Mouse (Mus musculus): Measurements from ENCODE around the gene Mfsd12. TPM values are rescaled to one million over a fixed set of nuclear protein-coding genes. Genes with fewer than 3 reads are reported as not detected.

Gene Mfsd12
- total and polyA plus RNA-seq, 2 experiments from 2014 or later = 10.1 to 23.4 TPM

GRCm38 (mm10) chr10:81349146-81349545 is 8.1 kb upstream of the Mfsd12 start:
- H3K4me2 ChIP-seq (ENCODE audit: low read depth) = no peak overlapping the region
- H3K36me3 ChIP-seq (ENCODE audit: insufficient read depth) = no peaks in the 10 kb centered on the region
- H3K9ac ChIP-seq = no peak overlapping the region
- peaks cover 11% of the 10 kb centered on the region for H3K27me3 ChIP-seq (ENCODE audit: insufficient read depth, low read length)
- DNase-seq (no peak), ATAC-seq (no peak)
- no peak overlapping the region for H3K27ac ChIP-seq (ENCODE audit: low read depth, low read length)
- H3K4me1 ChIP-seq (ENCODE audit: insufficient read depth) = 0 out of 2 replicates have a peak, but pooled peaks cover 3% of the 10 kb centered on the region
- H3K9me3 ChIP-seq (ENCODE audit: low read length) = no peaks in the 10 kb centered on the region
- TF ChIP-seq CTCF (IDR thresholded peaks at IDR 0.05; ENCODE audit: low read depth) = no peak
- no peak overlapping the region for H3K4me3 ChIP-seq (ENCODE audit: low read depth, low read length)
- 9% methylated on average over 12 of the region's 12 CpGs for WGBS

GRCm38 (mm10) chr10:81349961-81350350 is 7.3 kb upstream of the Mfsd12 start:
- Histone ChIP-seq H3K27ac (ENCODE audit: low read depth, low read length) (no peak overlapping the region), H3K27me3 (ENCODE audit: insufficient read depth, low read length) (peaks cover 3% of the 10 kb centered on the region), H3K9me3 (ENCODE audit: low read length) (no peaks in the 10 kb centered on the region), H3K36me3 (ENCODE audit: insufficient read depth) (no peaks in the 10 kb centered on the region), H3K4me3 (ENCODE audit: low read depth, low read length) (peak overlapping the region; percentile 45), H3K9ac (peak overlapping the region; percentile 23), H3K4me2 (ENCODE audit: low read depth) (peak overlapping the region; percentile 79), H3K4me1 (ENCODE audit: insufficient read depth) (0 out of 2 replicates have a peak, but pooled peaks cover 3% of the 10 kb centered on the region)
- WGBS = 6% methylated on average over 25 of the region's 29 CpGs
- TF ChIP-seq CTCF (IDR thresholded peaks at IDR 0.05; ENCODE audit: low read depth) = no peak
- no peak for ATAC-seq
- DNase-seq = no peak

- Histone ChIP-seq H3K4me2 (ENCODE audit: low read depth) (peak within 1 kb of the TSS; percentile 79), H3K9me3 (ENCODE audit: low read length) (no peaks in the 10 kb centered on the region), H3K27me3 (ENCODE audit: insufficient read depth, low read length) (no peaks in the 10 kb centered on the region), H3K4me3 (ENCODE audit: low read depth, low read length) (peak within 1 kb of the TSS; percentile 45), H3K9ac (peak within 1 kb of the TSS; percentile 40), H3K4me1 (ENCODE audit: insufficient read depth) (0 out of 2 replicates have a peak, but pooled peaks cover 3% of the 10 kb centered on the region), H3K27ac (ENCODE audit: low read depth, low read length) (no peak within 1 kb of the TSS), H3K36me3 (ENCODE audit: insufficient read depth) (no peaks in the 10 kb centered on the region)
- ATAC-seq = peak; percentile 98
- peak; percentile 93 for TF ChIP-seq CTCF (IDR thresholded peaks at IDR 0.05; ENCODE audit: low read depth)
- 3% methylated on average over 54 of the region's 54 CpGs for WGBS
- peak; percentile 99 for DNase-seq
Measured at GRCm38 (mm10) chr10:81350351-81351063, 6.8 kb upstream of the Mfsd12 start, which contains the start of gene Hmg20b. Gene Hmg20b (minus strand): TSS chr10:81350480.

GRCm38 (mm10) chr10:81351678-81352291 is 5.5 kb upstream of the Mfsd12 start:
- no peaks in the 10 kb centered on the region for H3K36me3 ChIP-seq (ENCODE audit: insufficient read depth)
- TF ChIP-seq CTCF (IDR thresholded peaks at IDR 0.05; ENCODE audit: low read depth) = no peak
- no peaks in the 10 kb centered on the region for H3K27me3 ChIP-seq (ENCODE audit: insufficient read depth, low read length)
- ATAC-seq (no peak), DNase-seq (no peak)
- no peaks in the 10 kb centered on the region for H3K4me1 ChIP-seq (ENCODE audit: insufficient read depth)
- H3K9me3 ChIP-seq (ENCODE audit: low read length) = no peaks in the 10 kb centered on the region
- H3K9ac ChIP-seq = no peak overlapping the region
- no peak overlapping the region for H3K4me3 ChIP-seq (ENCODE audit: low read depth, low read length)
- WGBS = 30% methylated on average over 9 of the region's 9 CpGs
- H3K27ac ChIP-seq (ENCODE audit: low read depth, low read length) = no peak overlapping the region
- H3K4me2 ChIP-seq (ENCODE audit: low read depth) = no peak overlapping the region

DNA sequence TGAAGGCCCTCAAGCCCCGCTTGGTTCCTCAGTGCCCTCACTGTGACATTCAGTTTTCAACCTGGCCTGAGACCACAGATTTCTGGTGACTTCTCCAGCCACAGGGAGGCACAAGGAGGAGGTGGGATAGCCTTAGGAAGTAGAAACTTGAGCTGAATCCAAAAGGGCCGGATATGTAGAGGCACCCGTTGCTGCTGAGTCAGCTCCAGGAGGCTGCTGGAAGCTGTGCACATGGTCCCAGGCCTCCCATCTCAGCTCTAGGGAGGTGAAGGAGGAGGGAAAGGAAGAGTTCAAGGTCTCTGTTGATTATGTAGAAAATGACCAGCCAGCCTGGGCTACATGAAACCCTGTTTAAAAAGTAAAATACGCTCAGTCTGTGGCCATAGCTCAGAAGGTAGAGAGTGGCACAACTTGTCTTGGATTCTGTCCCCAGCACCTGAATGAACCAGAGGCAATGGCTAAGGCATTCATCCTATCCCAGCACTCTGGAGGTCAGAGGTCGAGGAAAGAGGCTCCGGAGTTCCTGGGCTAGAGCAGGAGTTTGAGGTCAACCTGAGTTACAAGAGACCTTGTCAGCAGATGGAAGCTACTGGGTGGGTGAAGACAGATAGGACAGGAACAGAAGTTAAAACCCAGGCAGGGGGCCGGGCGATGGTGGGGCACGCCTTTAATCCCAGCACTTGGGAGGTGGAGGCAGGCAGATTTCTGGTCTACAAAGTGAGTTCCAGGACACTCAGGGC is 2.4 kb upstream of the Mfsd12 start:
- 68% methylated on average over 9 of the region's 9 CpGs for WGBS
- H3K4me3 ChIP-seq (ENCODE audit: low read depth, low read length) = no peak overlapping the region
- no peak for ATAC-seq
- H3K27ac ChIP-seq (ENCODE audit: low read depth, low read length) = no peak overlapping the region
- no peak overlapping the region for H3K4me2 ChIP-seq (ENCODE audit: low read depth)
- H3K36me3 ChIP-seq (ENCODE audit: insufficient read depth) = no peaks in the 10 kb centered on the region
- TF ChIP-seq CTCF (IDR thresholded peaks at IDR 0.05; ENCODE audit: low read depth) = no peak
- H3K9ac ChIP-seq = no peak overlapping the region
- H3K9me3 ChIP-seq (ENCODE audit: low read length) = no peaks in the 10 kb centered on the region
- H3K4me1 ChIP-seq (ENCODE audit: insufficient read depth) = peaks cover 8% of the 10 kb centered on the region
- no peaks in the 10 kb centered on the region for H3K27me3 ChIP-seq (ENCODE audit: insufficient read depth, low read length)
- DNase-seq = no peak

GRCm38 (mm10) chr10:81355533-81355932 is 1.8 kb upstream of the Mfsd12 start:
- DNase-seq = no peak
- Histone ChIP-seq H3K27ac (ENCODE audit: low read depth, low read length) (no peak overlapping the region), H3K9ac (no peak overlapping the region), H3K4me1 (ENCODE audit: insufficient read depth) (peaks cover 8% of the 10 kb centered on the region), H3K9me3 (ENCODE audit: low read length) (no peaks in the 10 kb centered on the region), H3K4me2 (ENCODE audit: low read depth) (no peak overlapping the region), H3K36me3 (ENCODE audit: insufficient read depth) (no peaks in the 10 kb centered on the region), H3K27me3 (ENCODE audit: insufficient read depth, low read length) (no peaks in the 10 kb centered on the region), H3K4me3 (ENCODE audit: low read depth, low read length) (no peak overlapping the region)
- TF ChIP-seq CTCF (IDR thresholded peaks at IDR 0.05; ENCODE audit: low read depth) = no peak
- ATAC-seq = no peak
- 76% methylated on average over 4 of the region's 4 CpGs for WGBS

Measured in forebrain, postnatal 0 days (tissue).